Mouse (Mus musculus): ENCODE results near the gene Mogs.
A peak's percentile ranks its signal among the peaks of the same experiment; 100 is the strongest.

The Mogs gene

GRCm38 (mm10) chr6:83115011-83115671, at the start of gene Mogs:
Mogs (plus strand) TSS chr6:83115496.
- peak; percentile 88 for DNase-seq

- DNase-seq: no peak
Measured at GRCm38 (mm10) chr6:83065995-83066394, 49.3 kb upstream of the Mogs start.

GRCm38 (mm10) chr6:83066441-83066840, 48.9 kb upstream of the Mogs start:
- DNase-seq: no peak

GRCm38 (mm10) chr6:83068221-83068620, 47.1 kb upstream of the Mogs start:
- DNase-seq: no peak

- no peak for DNase-seq
Measured at GRCm38 (mm10) chr6:83068706-83069487, 46.4 kb upstream of the Mogs start.

GRCm38 (mm10) chr6:83069488-83070246, 45.6 kb upstream of the Mogs start:
- DNase-seq: peak; percentile 28

- no peak for DNase-seq
Measured at GRCm38 (mm10) chr6:83070247-83070310, 45.2 kb upstream of the Mogs start, which contains the start of gene Tlx2. Tlx2 (minus strand) TSS chr6:83070293.

GRCm38 (mm10) chr6:83070311-83071219, 44.7 kb upstream of the Mogs start:
- peak; percentile 50 for DNase-seq

GRCm38 (mm10) chr6:83071220-83071619, 44.1 kb upstream of the Mogs start:
- peak; percentile 30 for DNase-seq

- DNase-seq: no peak
Measured at GRCm38 (mm10) chr6:83074979-83075378, 40.3 kb upstream of the Mogs start.

- no peak for DNase-seq
Measured at GRCm38 (mm10) chr6:83077630-83078323, 37.5 kb upstream of the Mogs start, which contains the start of gene Pcgf1. Pcgf1 (plus strand) TSS chr6:83077869.

GRCm38 (mm10) chr6:83078324-83078858, 36.9 kb upstream of the Mogs start:
- DNase-seq: peak; percentile 100

- no peak for DNase-seq
Measured at GRCm38 (mm10) chr6:83080210-83080609, 35.1 kb upstream of the Mogs start.

- no peak for DNase-seq
Measured at GRCm38 (mm10) chr6:83083497-83083896, 31.8 kb upstream of the Mogs start.

GRCm38 (mm10) chr6:83084477-83084876, 30.8 kb upstream of the Mogs start:
- DNase-seq: no peak

- DNase-seq: no peak
Measured at GRCm38 (mm10) chr6:83086121-83087035, 28.9 kb upstream of the Mogs start, which contains the start of gene Lbx2. Lbx2 (plus strand) TSS chr6:83086367.

GRCm38 (mm10) chr6:83087205-83087925, 27.9 kb upstream of the Mogs start:
- DNase-seq: no peak

GRCm38 (mm10) chr6:83087926-83088260, 27.4 kb upstream of the Mogs start:
- DNase-seq: no peak

- DNase-seq: no peak
Measured at GRCm38 (mm10) chr6:83092416-83093127, 22.7 kb upstream of the Mogs start.

- no peak for DNase-seq
Measured at GRCm38 (mm10) chr6:83095968-83096367, 19.3 kb upstream of the Mogs start.
